Mouse (Mus musculus) CH12.LX (cell line): Measurements from ENCODE around the gene Flot1. TPM values are rescaled to one million over a fixed set of nuclear protein-coding genes. Genes with fewer than 3 reads are reported as not detected.
A peak's percentile ranks its signal among the peaks of the same experiment; 100 is the strongest.

ENCODE experiments used
- DNase-seq: peaks from one replicate; pipeline ENCODE4 v3.0.0-alpha.2; 2013; ENCODE audit errors: extremely low read depth
- H3K27ac ChIP-seq: 2 replicates; pipeline ENCODE4 v1.5.1; 2012; ENCODE audit warnings: low read depth, mild to moderate bottlenecking, control low read depth, moderate library complexity; ENCODE audit not compliant: insufficient read depth
- H3K27me3 ChIP-seq: replicated peaks from 2 replicates; pipeline ENCODE3; 2012; ENCODE audit warnings: inconsistent platforms
- H3K36me3 ChIP-seq, 2 experiments: replicated peaks in 1 of 2; 2 replicates each; pipeline versions ENCODE3 to v1.6.1; 2012; ENCODE audit warnings: inconsistent platforms in 1 of 2, low read length in 1 of 2, mild to moderate bottlenecking in 1 of 2, mixed read lengths in 1 of 2, moderate library complexity in 1 of 2; ENCODE audit not compliant: control insufficient read depth in 1 of 2, insufficient read depth in 1 of 2
- H3K4me1 ChIP-seq, 2 experiments: 2 replicates each; pipeline ENCODE4 v1.6.1; 2012; ENCODE audit warnings: inconsistent platforms in 1 of 2, moderate library complexity in 1 of 2; ENCODE audit not compliant: insufficient read depth in 2 of 2, control insufficient read depth in 1 of 2
- H3K4me2 ChIP-seq: 2 replicates; pipeline ENCODE4 v1.6.1; 2012; ENCODE audit warnings: low read depth, mild to moderate bottlenecking, control low read depth; ENCODE audit not compliant: poor library complexity, insufficient read depth, severe bottlenecking
- H3K4me3 ChIP-seq, 3 experiments: fragments of 150-350 bp in 1 of 3; sonication (generic) in 1 of 3; replicated peaks in 1 of 3; 2 replicates each; pipeline versions ENCODE3 to v1.5.1; 2011 to 2012; ENCODE audit warnings: low read depth in 2 of 3, low read length in 2 of 3, mild to moderate bottlenecking in 2 of 3, moderate library complexity in 2 of 3, control low read depth in 1 of 3, improper control_type of control experiment in 1 of 3, inconsistent platforms in 1 of 3, mixed read lengths in 1 of 3; ENCODE audit not compliant: poor library complexity in 1 of 3
- H3K79me2 ChIP-seq: replicated peaks from 2 replicates; pipeline ENCODE4 v1.6.1; 2012; ENCODE audit warnings: mild to moderate bottlenecking, moderate library complexity; ENCODE audit not compliant: control insufficient read depth, poor library complexity, insufficient read depth, severe bottlenecking; ENCODE audit errors: extremely low read depth
- H3K9ac ChIP-seq: 2 replicates; pipeline ENCODE4 v1.6.1; 2012; ENCODE audit warnings: low read depth, mild to moderate bottlenecking, control low read depth, moderate library complexity; ENCODE audit not compliant: insufficient read depth
- H3K9me3 ChIP-seq: replicated peaks from 2 replicates; pipeline ENCODE3; 2012; ENCODE audit warnings: low read length, inconsistent platforms, mixed read lengths
- BHLHE40 ChIP-seq: IDR thresholded peaks from 2 replicates; pipeline ENCODE4 v1.6.1; 2011; ENCODE audit warnings: mild to moderate bottlenecking, low read depth, low read length, improper control_type of control experiment
- CHD1 ChIP-seq: IDR thresholded peaks from 2 replicates; pipeline ENCODE4 v1.6.1; 2012; ENCODE audit warnings: low read depth, low read length, improper control_type of control experiment, inconsistent platforms
- CTCF ChIP-seq, 2 experiments: IDR thresholded peaks in 1 of 2; conservative IDR thresholded peaks in 1 of 2; 2 replicates each; pipeline ENCODE4 v1.5.1; 2011 to 2012; ENCODE audit warnings: low read depth in 2 of 2, low read length in 2 of 2, improper control_type of control experiment in 1 of 2, inconsistent platforms in 1 of 2, mild to moderate bottlenecking in 1 of 2, moderate library complexity in 1 of 2
- EP300 ChIP-seq: IDR thresholded peaks from 2 replicates; pipeline ENCODE4 v1.6.1; 2011; ENCODE audit warnings: low read length, improper control_type of control experiment
- ETS1 ChIP-seq: conservative IDR thresholded peaks from 2 replicates; pipeline ENCODE4 v1.6.1; 2012; ENCODE audit warnings: low read depth, mild to moderate bottlenecking, inconsistent platforms, low read length, improper control_type of control experiment, moderate library complexity
- GABPA ChIP-seq: IDR thresholded peaks from 2 replicates; pipeline ENCODE4 v1.6.1; 2012; ENCODE audit warnings: low read depth, low read length, improper control_type of control experiment, inconsistent platforms; ENCODE audit not compliant: insufficient replicate concordance
- HCFC1 ChIP-seq: IDR thresholded peaks from 2 replicates; pipeline ENCODE4 v1.6.1; 2012; ENCODE audit warnings: low read depth, mild to moderate bottlenecking, inconsistent platforms, low read length, improper control_type of control experiment
- IRF4 ChIP-seq: IDR thresholded peaks from 2 replicates; pipeline ENCODE4 v1.6.1; 2014; ENCODE audit warnings: low read depth, mild to moderate bottlenecking, inconsistent platforms, low read length, improper control_type of control experiment
- JUN ChIP-seq: IDR thresholded peaks from 2 replicates; pipeline ENCODE4 v1.6.1; 2011; ENCODE audit warnings: low read depth, mild to moderate bottlenecking, low read length, improper control_type of control experiment, moderate library complexity; ENCODE audit not compliant: insufficient read depth
- JUND ChIP-seq: conservative IDR thresholded peaks from 2 replicates; pipeline ENCODE4 v1.6.1; 2011; ENCODE audit warnings: low read depth, low read length, improper control_type of control experiment
- KAT2A ChIP-seq: IDR thresholded peaks from 2 replicates; pipeline ENCODE4 v1.6.1; 2012; ENCODE audit warnings: low read length, improper control_type of control experiment, inconsistent platforms; ENCODE audit not compliant: insufficient replicate concordance
- MAFK ChIP-seq: IDR thresholded peaks from 2 replicates; pipeline ENCODE4 v1.6.1; 2011; ENCODE audit warnings: low read length, improper control_type of control experiment; ENCODE audit not compliant: insufficient replicate concordance
- MAX ChIP-seq: IDR thresholded peaks from 2 replicates; pipeline ENCODE4 v1.6.1; 2011; ENCODE audit warnings: low read length, improper control_type of control experiment
- MAZ ChIP-seq: IDR thresholded peaks from 2 replicates; pipeline ENCODE4 v1.6.1; 2012; ENCODE audit warnings: low read depth, mild to moderate bottlenecking, inconsistent platforms, low read length, improper control_type of control experiment, moderate library complexity
- MEF2A ChIP-seq: IDR thresholded peaks from 2 replicates; pipeline ENCODE4 v1.6.1; 2014; ENCODE audit warnings: low read depth, mild to moderate bottlenecking, inconsistent platforms, low read length, improper control_type of control experiment, borderline replicate concordance
- MYC ChIP-seq: IDR thresholded peaks from 2 replicates; pipeline ENCODE4 v1.6.1; 2011; ENCODE audit warnings: low read depth, mild to moderate bottlenecking, improper control_type of control experiment, low read length
- NELFE ChIP-seq: IDR thresholded peaks from 2 replicates; pipeline ENCODE4 v1.6.1; 2011; ENCODE audit warnings: low read depth, low read length, improper control_type of control experiment
- NRF1 ChIP-seq: IDR thresholded peaks from 2 replicates; pipeline ENCODE4 v1.6.1; 2014; ENCODE audit warnings: low read depth, mild to moderate bottlenecking, inconsistent platforms, low read length, improper control_type of control experiment, moderate library complexity
- POLR2A ChIP-seq: IDR thresholded peaks from 2 replicates; pipeline ENCODE4 v1.6.1; 2011; ENCODE audit warnings: low read depth, mild to moderate bottlenecking, improper control_type of control experiment, low read length
- POLR2AphosphoS2 ChIP-seq: IDR thresholded peaks from 2 replicates; pipeline ENCODE4 v1.6.1; 2011; ENCODE audit warnings: low read depth, low read length, improper control_type of control experiment
- RAD21 ChIP-seq: IDR thresholded peaks from 2 replicates; pipeline ENCODE4 v1.6.1; 2011; ENCODE audit warnings: low read depth, mild to moderate bottlenecking, low read length, improper control_type of control experiment, moderate library complexity
- RCOR1 ChIP-seq: conservative IDR thresholded peaks from 2 replicates; pipeline ENCODE4 v1.6.1; 2012; ENCODE audit warnings: low read depth, mild to moderate bottlenecking, inconsistent platforms, low read length, improper control_type of control experiment
- SIN3A ChIP-seq: IDR thresholded peaks from 2 replicates; pipeline ENCODE4 v1.6.1; 2012; ENCODE audit warnings: low read length, improper control_type of control experiment, inconsistent platforms
- SMC3 ChIP-seq: IDR thresholded peaks from 2 replicates; pipeline ENCODE4 v1.6.1; 2011; ENCODE audit warnings: low read depth, low read length, improper control_type of control experiment
- TBP ChIP-seq: conservative IDR thresholded peaks from 2 replicates; pipeline ENCODE4 v1.6.1; 2011; ENCODE audit warnings: low read depth, low read length, improper control_type of control experiment
- TCF12 ChIP-seq: IDR thresholded peaks from 2 replicates; pipeline ENCODE4 v1.6.1; 2014; ENCODE audit warnings: low read depth, mild to moderate bottlenecking, inconsistent platforms, low read length, improper control_type of control experiment
- UBTF ChIP-seq: IDR thresholded peaks from 2 replicates; pipeline ENCODE4 v1.6.1; 2012; ENCODE audit warnings: low read depth, mild to moderate bottlenecking, inconsistent platforms, low read length, improper control_type of control experiment, moderate library complexity
- USF1 ChIP-seq: IDR thresholded peaks from 2 replicates; pipeline ENCODE4 v1.6.1; 2014; ENCODE audit warnings: low read depth, mild to moderate bottlenecking, inconsistent platforms, low read length, improper control_type of control experiment
- USF2 ChIP-seq: conservative IDR thresholded peaks from 2 replicates; pipeline ENCODE4 v1.6.1; 2011; ENCODE audit warnings: low read depth, low read length, improper control_type of control experiment
- ZC3H11A ChIP-seq: IDR thresholded peaks from 2 replicates; pipeline ENCODE4 v1.6.1; 2012; ENCODE audit warnings: low read depth, mild to moderate bottlenecking, inconsistent platforms, low read length, improper control_type of control experiment
- ZMIZ1 ChIP-seq: IDR thresholded peaks from 2 replicates; pipeline ENCODE4 v1.6.1; 2012; ENCODE audit warnings: low read depth, mild to moderate bottlenecking, inconsistent platforms, low read length, improper control_type of control experiment
- ZNF384 ChIP-seq: IDR thresholded peaks from 2 replicates; pipeline ENCODE4 v1.6.1; 2012; ENCODE audit warnings: low read depth, low read length, improper control_type of control experiment, inconsistent platforms
- dilution Hi-C: fragments of 300-500 bp; cut with MboI; formaldehyde crosslinking; loops from 2 replicates; pipeline ENCODE4 v1.14.3; 2020; ENCODE audit warnings: low sequenced_read_pairs; ENCODE audit not compliant: extremely low pct_unique_long_range_greater_than_20kb, extremely low pct_ligation_motif_present
- in situ Hi-C: fragments of 300-500 bp; cut with MboI; formaldehyde crosslinking; loops from 3 replicates; pipeline ENCODE4 v1.14.3; 2019; ENCODE audit warnings: low sequenced_read_pairs, low pct_ligation_motif_present, low pct_unique_long_range_greater_than_20kb, mixed read lengths
- polyA plus RNA-seq: library from polyadenylated mRNA; unstranded; fragments of >175 nt; gene quantifications from 2 replicates; pipeline ENCODE4 v1.2.1, GENCODE M21; 2012; ENCODE audit warnings: low read depth; ENCODE audit not compliant: insufficient read length
- total RNA-seq, 2 experiments: library from RNA; depleted of rRNA; stranded (reverse); fragments of 300-350 nt in 1 of 2; fragments of >200 nt in 1 of 2; gene quantifications; 2 replicates each; pipeline ENCODE4 v1.2.3; 2012 to 2014

Flot1 gene
- total and polyA plus RNA-seq, 3 experiments, result 16.3 to 21.6 (median 17.6) TPM

- peak overlapping the region; percentile 83 for H3K27ac ChIP-seq
- TF ChIP-seq NRF1 (no peak), SIN3A (no peak), HCFC1 (no peak), ZMIZ1 (no peak), RCOR1 (no peak), GABPA (no peak), SMC3 (peak; percentile 53), MAFK (no peak), CTCF (conservative IDR thresholded peaks at IDR 0.05 in 1 of 2, IDR thresholded peaks at IDR 0.05 in 1 of 2; ENCODE audit: low read depth in 2 of 2, low read length in 2 of 2) (peak; percentile 63 to 70), USF1 (no peak), RAD21 (peak; percentile 51), MEF2A (no peak), NELFE (no peak), IRF4 (no peak), POLR2AphosphoS2 (no peak), KAT2A (no peak), EP300 (no peak), ZNF384 (peak; percentile 65), ETS1 (no peak), POLR2A (no peak), CHD1 (no peak), TCF12 (no peak), MAX (no peak), BHLHE40 (no peak), TBP (0 out of 2 replicates have a peak, but pooled peaks have one; percentile 9), ZC3H11A (no peak), JUN (no peak), MYC (no peak), USF2 (no peak), MAZ (no peak), JUND (no peak), UBTF (no peak)
- H3K9ac ChIP-seq, result peak overlapping the region; percentile 69
- dilution Hi-C loops (no loop called here), in situ Hi-C loops (loop anchor here (5.0 kb wide), 1 partner anchor 34 kb away; the partner anchor contains the start of gene Tubb5)
- peak overlapping the region; percentile 58 to 74 (median 63) for H3K4me3 ChIP-seq
- H3K79me2 ChIP-seq, result peaks cover 51% of the 10 kb centered on the region
- H3K27me3 ChIP-seq, result no peaks in the 10 kb centered on the region
- peaks cover 4% of the 10 kb centered on the region for H3K9me3 ChIP-seq
- peak overlapping the region; percentile 85; the same call in 1 of the 2 replicates for H3K4me2 ChIP-seq
- peaks cover 18 to 39% of the 10 kb centered on the region in 2 experiments for H3K36me3 ChIP-seq
- H3K4me1 ChIP-seq, result peaks cover 0 to 27% of the 10 kb centered on the region in 2 experiments; a peak in 2 of 4 replicates
- peak; percentile 58 for DNase-seq
Observed at GRCm38 (mm10) chr17:35870884-35871696, 48.1 kb downstream of the Flot1 start.
